Mouse (Mus musculus) cerebellum, adult 8-10 months (tissue): ENCODE measurements around the gene Srsf2.
"Not testable (repeated sequence)": the region's sequence is repeated elsewhere in the genome, so short reads cannot be mapped to it uniquely, and the experiment has no call there.

Experiments used
- DNase-seq: peaks from one replicate; pipeline ENCODE4 v3.0.0; 2022

Gene Srsf2

GRCm38 (mm10) chr11:116852891-116853511, at the start of gene Srsf2:
Srsf2 (minus strand) TSS chr11:116853094.
- DNase-seq: peak; percentile 97

GRCm38 (mm10) chr11:116902588-116902987, 49.7 kb upstream of the Srsf2 start:
- not testable (repeated sequence) for DNase-seq

- DNase-seq: no peak
These were observed 46.4 kb upstream of the Srsf2 start for GRCm38 (mm10) chr11:116899247-116899646.

- DNase-seq: no peak
These were observed 42.5 kb upstream of the Srsf2 start for GRCm38 (mm10) chr11:116895402-116895801.

- DNase-seq: no peak
These were observed 40.9 kb upstream of the Srsf2 start for GRCm38 (mm10) chr11:116893532-116894442.

GRCm38 (mm10) chr11:116887136-116887535, 34.2 kb upstream of the Srsf2 start:
- no peak for DNase-seq

GRCm38 (mm10) chr11:116885275-116886151, 32.6 kb upstream of the Srsf2 start:
- DNase-seq: peak; percentile 80

- no peak for DNase-seq
These were observed 31.2 kb upstream of the Srsf2 start for GRCm38 (mm10) chr11:116884061-116884460.

GRCm38 (mm10) chr11:116882446-116882845, 29.6 kb upstream of the Srsf2 start:
- DNase-seq: no peak

GRCm38 (mm10) chr11:116881440-116881839, 28.5 kb upstream of the Srsf2 start:
- no peak for DNase-seq

GRCm38 (mm10) chr11:116880839-116881238, 27.9 kb upstream of the Srsf2 start:
- no peak for DNase-seq

- DNase-seq: no peak
These were observed 25.6 kb upstream of the Srsf2 start for GRCm38 (mm10) chr11:116878454-116878853.

- no peak for DNase-seq
These were observed 21.1 kb upstream of the Srsf2 start for GRCm38 (mm10) chr11:116873987-116874386.

GRCm38 (mm10) chr11:116871538-116871937, 18.6 kb upstream of the Srsf2 start:
- no peak for DNase-seq

- DNase-seq: no peak
These were observed 16.7 kb upstream of the Srsf2 start for GRCm38 (mm10) chr11:116869641-116870040.

- no peak for DNase-seq
These were observed 16.3 kb upstream of the Srsf2 start for GRCm38 (mm10) chr11:116869223-116869622.

GRCm38 (mm10) chr11:116868129-116868528, 15.2 kb upstream of the Srsf2 start:
- no peak for DNase-seq

- DNase-seq: no peak
These were observed 13.2 kb upstream of the Srsf2 start for GRCm38 (mm10) chr11:116865945-116866585.

- no peak for DNase-seq
These were observed 11.6 kb upstream of the Srsf2 start for GRCm38 (mm10) chr11:116864444-116864843.

- no peak for DNase-seq
These were observed 4.4 kb upstream of the Srsf2 start for GRCm38 (mm10) chr11:116857183-116857850.

GRCm38 (mm10) chr11:116854279-116854678, 1.4 kb upstream of the Srsf2 start:
- no peak for DNase-seq

GRCm38 (mm10) chr11:116853512-116853928, 626 bp upstream of the Srsf2 start:
- peak; percentile 98 for DNase-seq
